Mouse (Mus musculus): Measurements from ENCODE around the gene Lsamp. TPM values are rescaled to one million over a fixed set of nuclear protein-coding genes. Genes with fewer than 3 reads are reported as not detected.

The Lsamp gene
- polyA plus RNA-seq, 1 experiment, result not detected

DNA sequence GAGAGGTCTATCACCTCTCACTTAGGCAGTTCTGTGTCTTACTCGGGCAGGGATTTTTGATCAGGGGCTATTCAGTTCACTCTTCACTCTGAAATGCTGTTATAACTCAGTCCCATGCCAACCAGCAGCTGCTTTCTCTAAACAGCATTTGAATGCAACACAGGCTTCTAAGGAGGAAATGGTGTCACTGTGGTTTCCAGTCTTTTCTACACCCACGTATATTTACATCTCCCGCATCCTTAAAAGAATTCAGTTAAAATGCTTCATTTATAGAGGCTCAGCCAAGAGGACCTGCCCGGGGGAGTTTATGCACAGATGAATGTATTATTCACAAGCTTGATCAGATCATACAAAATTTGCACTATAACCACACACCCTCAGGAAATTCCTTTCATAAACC, 306.0 kb downstream of the Lsamp start:
- Histone ChIP-seq H3K9ac (ENCODE audit: low read depth, poor library complexity, severe bottlenecking) (no peak overlapping the region), H3K36me3 (ENCODE audit: control insufficient read depth, insufficient read depth, low read length, poor library complexity, severe bottlenecking) (no peaks in the 10 kb centered on the region), H3K9me3 (replicated peaks; ENCODE audit: control insufficient read depth, insufficient read depth, low read length, poor library complexity, severe bottlenecking) (no peaks in the 10 kb centered on the region), H3K27ac (ENCODE audit: insufficient read depth, low read length) (no peak overlapping the region), H3K4me1 (ENCODE audit: control insufficient read depth, insufficient read depth, low read length) (no peaks in the 10 kb centered on the region), H3K4me3 (ENCODE audit: low read depth, low read length) (no peak overlapping the region), H3K27me3 (ENCODE audit: control insufficient read depth, insufficient read depth, low read length, poor library complexity, severe bottlenecking) (no peaks in the 10 kb centered on the region)
- TF ChIP-seq CTCF (IDR thresholded peaks at IDR 0.05; ENCODE audit: low read depth, low read length), result no peak
- TF ChIP-seq POLR2A (IDR thresholded peaks at IDR 0.05; ENCODE audit: insufficient read depth, low read length), result no peak
- no peak for TF ChIP-seq EP300 (IDR thresholded peaks at IDR 0.05; ENCODE audit: insufficient read depth, low read depth, low read length)

DNA sequence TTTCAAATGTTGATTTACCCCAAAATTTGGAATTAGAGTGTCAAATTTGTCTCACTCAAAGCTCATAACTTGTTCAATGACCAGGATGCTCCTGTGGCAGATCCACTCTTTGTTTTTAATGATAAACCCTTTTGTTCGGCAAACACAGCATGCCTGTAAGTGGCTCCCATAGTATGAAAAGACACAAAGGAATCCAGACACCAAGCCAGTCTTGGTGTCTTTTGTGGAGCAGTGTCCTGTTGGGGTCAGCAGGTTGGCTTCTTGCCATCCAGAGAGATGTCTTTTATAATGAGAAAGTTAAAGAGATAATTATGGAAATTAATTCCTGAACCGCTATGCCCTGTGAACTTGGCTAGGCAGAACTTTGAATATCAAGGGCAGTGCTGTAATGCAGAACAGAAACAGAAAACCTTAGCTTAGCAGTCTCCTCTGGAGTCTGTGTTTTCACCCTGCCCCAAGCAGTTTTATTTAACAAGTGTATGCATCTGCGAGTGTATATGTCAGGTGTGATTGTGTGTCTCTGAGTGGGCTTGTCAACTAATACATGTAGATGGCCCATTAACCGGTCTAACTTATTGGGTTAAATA, 310.2 kb downstream of the Lsamp start:
- Histone ChIP-seq H3K9ac (ENCODE audit: low read depth, poor library complexity, severe bottlenecking) (no peak overlapping the region), H3K4me3 (ENCODE audit: low read depth, low read length) (no peak overlapping the region), H3K4me1 (ENCODE audit: control insufficient read depth, insufficient read depth, low read length) (no peaks in the 10 kb centered on the region), H3K36me3 (ENCODE audit: control insufficient read depth, insufficient read depth, low read length, poor library complexity, severe bottlenecking) (no peaks in the 10 kb centered on the region), H3K27me3 (ENCODE audit: control insufficient read depth, insufficient read depth, low read length, poor library complexity, severe bottlenecking) (no peaks in the 10 kb centered on the region), H3K9me3 (replicated peaks; ENCODE audit: control insufficient read depth, insufficient read depth, low read length, poor library complexity, severe bottlenecking) (no peaks in the 10 kb centered on the region), H3K27ac (ENCODE audit: insufficient read depth, low read length) (no peak overlapping the region)
- TF ChIP-seq CTCF (IDR thresholded peaks at IDR 0.05; ENCODE audit: low read depth, low read length) (no peak), POLR2A (IDR thresholded peaks at IDR 0.05; ENCODE audit: insufficient read depth, low read length) (no peak), EP300 (IDR thresholded peaks at IDR 0.05; ENCODE audit: insufficient read depth, low read depth, low read length) (no peak)

DNA sequence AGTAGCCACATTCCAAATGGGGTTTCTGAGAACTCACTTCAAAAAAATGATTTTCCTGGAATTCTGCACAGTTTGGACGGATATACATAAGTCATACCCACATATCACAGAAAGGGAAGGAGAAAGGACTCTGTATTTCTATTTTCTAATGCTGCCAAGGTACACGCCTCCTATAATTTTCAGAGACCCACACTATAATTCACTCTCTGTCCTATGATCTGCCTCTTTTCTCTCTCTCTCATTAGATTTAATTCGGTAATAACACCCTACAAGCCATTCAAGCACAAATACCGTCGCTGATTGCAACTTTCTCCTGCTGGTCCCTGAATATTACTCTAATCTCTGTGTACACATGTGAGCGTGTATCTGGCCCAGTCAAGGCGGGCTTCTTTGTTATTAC, 311.1 kb downstream of the Lsamp start:
- H3K36me3 ChIP-seq (ENCODE audit: control insufficient read depth, insufficient read depth, low read length, poor library complexity, severe bottlenecking), result no peaks in the 10 kb centered on the region
- H3K4me3 ChIP-seq (ENCODE audit: low read depth, low read length), result no peak overlapping the region
- H3K9ac ChIP-seq (ENCODE audit: low read depth, poor library complexity, severe bottlenecking), result no peak overlapping the region
- no peaks in the 10 kb centered on the region for H3K9me3 ChIP-seq (replicated peaks; ENCODE audit: control insufficient read depth, insufficient read depth, low read length, poor library complexity, severe bottlenecking)
- no peaks in the 10 kb centered on the region for H3K4me1 ChIP-seq (ENCODE audit: control insufficient read depth, insufficient read depth, low read length)
- TF ChIP-seq EP300 (IDR thresholded peaks at IDR 0.05; ENCODE audit: insufficient read depth, low read depth, low read length) (no peak), CTCF (IDR thresholded peaks at IDR 0.05; ENCODE audit: low read depth, low read length) (no peak), POLR2A (IDR thresholded peaks at IDR 0.05; ENCODE audit: insufficient read depth, low read length) (no peak)
- H3K27ac ChIP-seq (ENCODE audit: insufficient read depth, low read length), result no peak overlapping the region
- no peaks in the 10 kb centered on the region for H3K27me3 ChIP-seq (ENCODE audit: control insufficient read depth, insufficient read depth, low read length, poor library complexity, severe bottlenecking)

DNA sequence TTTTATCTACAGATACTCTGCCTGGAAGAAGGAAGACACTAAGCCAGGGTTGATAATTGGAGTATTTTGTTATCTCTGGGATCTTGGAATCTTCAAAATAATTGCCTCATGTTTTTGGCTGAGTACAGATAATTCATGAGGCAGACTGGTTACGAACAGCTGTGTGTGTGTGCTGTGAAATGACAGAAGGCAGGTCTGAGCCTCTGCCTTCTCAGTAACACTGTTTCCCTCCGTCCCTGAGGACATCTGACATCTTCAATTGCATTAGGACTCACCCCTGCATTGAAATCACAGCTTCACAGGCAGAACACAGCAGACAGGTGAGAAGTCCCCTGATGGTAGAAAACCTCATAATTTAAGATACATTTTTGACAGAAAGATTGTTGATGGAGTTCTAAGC, 323.5 kb downstream of the Lsamp start:
- Histone ChIP-seq H3K9me3 (replicated peaks; ENCODE audit: control insufficient read depth, insufficient read depth, low read length, poor library complexity, severe bottlenecking) (no peaks in the 10 kb centered on the region), H3K27ac (ENCODE audit: insufficient read depth, low read length) (no peak overlapping the region), H3K4me3 (ENCODE audit: low read depth, low read length) (no peak overlapping the region), H3K9ac (ENCODE audit: low read depth, poor library complexity, severe bottlenecking) (no peak overlapping the region), H3K4me1 (ENCODE audit: control insufficient read depth, insufficient read depth, low read length) (no peaks in the 10 kb centered on the region), H3K36me3 (ENCODE audit: control insufficient read depth, insufficient read depth, low read length, poor library complexity, severe bottlenecking) (no peaks in the 10 kb centered on the region), H3K27me3 (ENCODE audit: control insufficient read depth, insufficient read depth, low read length, poor library complexity, severe bottlenecking) (no peaks in the 10 kb centered on the region)
- no peak for TF ChIP-seq POLR2A (IDR thresholded peaks at IDR 0.05; ENCODE audit: insufficient read depth, low read length)

DNA sequence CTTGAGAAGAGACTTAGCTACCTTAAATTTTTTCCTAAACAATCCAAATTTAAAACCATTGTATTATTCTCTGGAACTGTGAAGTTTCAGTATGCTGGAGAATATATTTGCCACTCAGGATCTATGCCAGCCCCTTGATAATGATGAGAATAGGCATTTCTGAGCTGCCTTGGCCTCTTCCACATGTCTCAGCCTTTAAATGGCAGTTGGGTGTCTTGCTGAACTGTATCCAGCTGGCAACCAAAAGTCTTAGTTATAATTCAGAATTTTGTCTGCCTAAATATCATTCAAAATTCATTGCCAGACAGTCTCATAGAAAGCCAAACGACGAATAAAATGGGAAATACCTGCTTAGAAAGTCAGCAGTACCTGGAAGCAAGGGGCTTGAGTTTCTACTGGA, 332.0 kb downstream of the Lsamp start:
- H3K4me1 ChIP-seq (ENCODE audit: control insufficient read depth, insufficient read depth, low read length), result no peaks in the 10 kb centered on the region
- H3K27me3 ChIP-seq (ENCODE audit: control insufficient read depth, insufficient read depth, low read length, poor library complexity, severe bottlenecking), result no peaks in the 10 kb centered on the region
- H3K4me3 ChIP-seq (ENCODE audit: low read depth, low read length), result no peak overlapping the region
- no peak overlapping the region for H3K9ac ChIP-seq (ENCODE audit: low read depth, poor library complexity, severe bottlenecking)
- H3K27ac ChIP-seq (ENCODE audit: insufficient read depth, low read length), result no peak overlapping the region
- no peaks in the 10 kb centered on the region for H3K9me3 ChIP-seq (replicated peaks; ENCODE audit: control insufficient read depth, insufficient read depth, low read length, poor library complexity, severe bottlenecking)
- H3K36me3 ChIP-seq (ENCODE audit: control insufficient read depth, insufficient read depth, low read length, poor library complexity, severe bottlenecking), result no peaks in the 10 kb centered on the region
- TF ChIP-seq EP300 (IDR thresholded peaks at IDR 0.05; ENCODE audit: insufficient read depth, low read depth, low read length), result no peak
- TF ChIP-seq POLR2A (IDR thresholded peaks at IDR 0.05; ENCODE audit: insufficient read depth, low read length), result no peak
- TF ChIP-seq CTCF (IDR thresholded peaks at IDR 0.05; ENCODE audit: low read depth, low read length), result no peak

DNA sequence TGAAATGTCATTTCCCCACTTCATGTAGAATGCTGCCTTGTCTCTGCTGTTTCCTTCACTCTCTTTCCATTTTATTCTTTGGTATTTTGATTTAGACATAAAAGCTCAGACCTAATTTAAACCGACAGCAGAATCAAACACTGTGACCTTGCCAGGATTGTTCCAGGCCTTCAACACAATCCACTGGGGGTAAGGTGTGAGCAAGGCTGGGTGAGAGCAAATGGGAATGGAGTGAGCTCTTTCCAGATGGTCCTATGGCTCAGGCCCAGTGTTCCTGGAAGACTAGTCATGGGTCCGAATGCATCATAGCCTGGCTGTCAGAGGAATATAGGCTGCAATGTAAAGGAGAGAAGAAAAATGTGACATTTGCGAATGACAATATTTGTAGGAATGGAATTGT, 340.6 kb downstream of the Lsamp start:
- Histone ChIP-seq H3K4me3 (ENCODE audit: low read depth, low read length) (no peak overlapping the region), H3K9me3 (replicated peaks; ENCODE audit: control insufficient read depth, insufficient read depth, low read length, poor library complexity, severe bottlenecking) (no peaks in the 10 kb centered on the region), H3K27me3 (ENCODE audit: control insufficient read depth, insufficient read depth, low read length, poor library complexity, severe bottlenecking) (no peaks in the 10 kb centered on the region), H3K4me1 (ENCODE audit: control insufficient read depth, insufficient read depth, low read length) (no peaks in the 10 kb centered on the region), H3K36me3 (ENCODE audit: control insufficient read depth, insufficient read depth, low read length, poor library complexity, severe bottlenecking) (no peaks in the 10 kb centered on the region), H3K27ac (ENCODE audit: insufficient read depth, low read length) (no peak overlapping the region), H3K9ac (ENCODE audit: low read depth, poor library complexity, severe bottlenecking) (no peak overlapping the region)
- TF ChIP-seq CTCF (IDR thresholded peaks at IDR 0.05; ENCODE audit: low read depth, low read length) (no peak), EP300 (IDR thresholded peaks at IDR 0.05; ENCODE audit: insufficient read depth, low read depth, low read length) (no peak)
